Comparison of ENCODE assay signal across 8 mouse cellular contexts in the genomic region with DNA sequence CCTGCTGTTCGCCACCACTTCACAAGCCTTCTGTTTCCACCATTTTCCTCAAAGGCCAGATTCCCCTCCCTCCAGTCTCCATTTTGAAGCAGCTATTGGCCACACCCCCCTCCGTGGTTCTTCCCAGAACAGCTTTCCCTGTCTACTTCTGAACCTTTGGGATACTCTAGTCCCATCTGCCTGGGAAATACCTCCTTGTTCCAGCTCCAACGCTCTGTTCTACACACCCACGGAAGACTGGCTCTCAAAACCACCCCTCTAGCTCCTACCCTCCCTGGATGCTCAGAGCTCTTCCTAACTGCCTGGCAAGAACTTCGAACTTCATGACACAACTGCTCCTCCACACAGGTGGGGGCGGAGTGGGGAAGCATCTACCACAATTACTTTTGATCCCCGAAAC. TPM values are rescaled to one million over a fixed set of nuclear protein-coding genes. Genes with fewer than 3 reads are reported as not detected.
DNase-seq lines count a peak whose midpoint lies in the region; ATAC-seq lines count a peak whose summit lies in the region.

No protein-coding gene starts in this region.

- peak overlapping the region; percentile 64 for H3K4me2 ChIP-seq in forebrain, embryonic 16.5 days (ENCODE audit: low read length)

- intact Hi-C loops in left cerebral cortex, postnatal 36 days (cut with DNase I): no loop called here

- H3K27ac ChIP-seq in forebrain, embryonic 16.5 days (ENCODE audit: low read length): no peak overlapping the region

- no peak for ATAC-seq in forebrain, embryonic 16.5 days

- 80% methylated on average over 7 of the region's 7 CpGs for WGBS in forebrain, embryonic 16.5 days

- no peaks in the 10 kb centered on the region for H3K27me3 ChIP-seq in forebrain, embryonic 16.5 days (replicated peaks; ENCODE audit: control insufficient read depth, insufficient read depth, low read length)

- peak overlapping the region; percentile 77 for H3K4me3 ChIP-seq in forebrain, embryonic 16.5 days (replicated peaks; ENCODE audit: low read length)

- no peaks in the 10 kb centered on the region for H3K9me3 ChIP-seq in forebrain, embryonic 16.5 days (ENCODE audit: control insufficient read depth, low read length)

- H3K9ac ChIP-seq in forebrain, embryonic 16.5 days (replicated peaks; ENCODE audit: low read depth, low read length): 0 out of 2 replicates have a peak overlapping the region, but pooled peaks have one; percentile 11

- DNase-seq in layer of hippocampus, adult 11-12 months (ENCODE audit: low spot score): peak; percentile 46
- no peak for DNase-seq in layer of hippocampus, adult 9-10 months (ENCODE audit: low spot score)
- peak; percentile 50 to 72 for DNase-seq in left cerebral cortex, postnatal 36 days (ENCODE audit: low spot score in 2 of 2)
- DNase-seq in right cerebral cortex, adult 2 months (ENCODE audit: low spot score in 2 of 2): peak; percentile 49 to 60
- DNase-seq in adrenal gland, adult 2 months: no peak
- DNase-seq in gastrocnemius, adult 8-10 months (ENCODE audit: low spot score in 2 of 2): no peak
- DNase-seq in kidney, adult 18-20 months: no peak

- H3K36me3 ChIP-seq in forebrain, embryonic 16.5 days (ENCODE audit: control insufficient read depth, insufficient read depth): no peaks in the 10 kb centered on the region

- H3K4me1 ChIP-seq in forebrain, embryonic 16.5 days (replicated peaks; ENCODE audit: control insufficient read depth, insufficient read depth, low read length): peaks cover 26% of the 10 kb centered on the region

RNA-seq across cellular contexts. Expression of gene Gga2, which starts 2.0 kb away (rescaled TPM):
- polyA plus RNA-seq in forebrain, embryonic 16.5 days (2015; fragmentation: Nextera tagmentation; extraction: Ambion mirVana): 67.0 and 69.0 TPM in 2 replicates
- 10 to 100 TPM; 26.8 to 34.8 TPM for total RNA-seq in left cerebral cortex, postnatal 36 days (2021)
- total RNA-seq in adrenal gland, adult 2 months (2021): 10 to 100 TPM; 19.0 to 19.9 TPM
- polyA plus RNA-seq in adrenal gland, adult 2 months (2012; rRNA removed): 20.2 and 22.5 TPM in 2 replicates
- 10 to 100 TPM; 13.3 to 17.0 (median 15.2) TPM for total RNA-seq in gastrocnemius, adult 8-10 months (2022)

RNA-seq across cellular contexts. Expression of gene Cog7, which starts 37.5 kb away (rescaled TPM):
- 19.8 and 25.9 TPM in 2 replicates for polyA plus RNA-seq in forebrain, embryonic 16.5 days (2015; fragmentation: Nextera tagmentation; extraction: Ambion mirVana)
- total RNA-seq in left cerebral cortex, postnatal 36 days (2021): 10 to 100 TPM; 42.5 to 44.3 TPM
- 10 to 100 TPM; 26.9 to 35.8 TPM for total RNA-seq in adrenal gland, adult 2 months (2021)
- polyA plus RNA-seq in adrenal gland, adult 2 months (2012; rRNA removed): 25.7 and 26.9 TPM in 2 replicates
- total RNA-seq in gastrocnemius, adult 8-10 months (2022): 10 to 100 TPM; 11.1 to 11.9 (median 11.6) TPM

RNA-seq across cellular contexts. Expression of gene Ubfd1, which starts 48.0 kb away (rescaled TPM):
- 63.8 and 65.6 TPM in 2 replicates for polyA plus RNA-seq in forebrain, embryonic 16.5 days (2015; fragmentation: Nextera tagmentation; extraction: Ambion mirVana)
- total RNA-seq in left cerebral cortex, postnatal 36 days (2021): 10 to 100 TPM; 56.2 to 58.2 TPM
- 10 to 100 TPM; 48.3 to 56.8 TPM for total RNA-seq in adrenal gland, adult 2 months (2021)
- 22.1 and 24.5 TPM in 2 replicates for polyA plus RNA-seq in adrenal gland, adult 2 months (2012; rRNA removed)
- 10 to 100 TPM; 18.3 to 22.9 (median 21.0) TPM for total RNA-seq in gastrocnemius, adult 8-10 months (2022)

RNA-seq across cellular contexts. Expression of gene Ears2, which starts 48.1 kb away (rescaled TPM):
- polyA plus RNA-seq in forebrain, embryonic 16.5 days (2015; fragmentation: Nextera tagmentation; extraction: Ambion mirVana): 10.9 and 12.1 TPM in 2 replicates
- 1 to 10 TPM; 8.3 to 8.6 TPM for total RNA-seq in left cerebral cortex, postnatal 36 days (2021)
- total RNA-seq in adrenal gland, adult 2 months (2021): 10 to 100 TPM; 16.6 to 18.2 TPM
- polyA plus RNA-seq in adrenal gland, adult 2 months (2012; rRNA removed): 18.2 and 23.8 TPM in 2 replicates
- total RNA-seq in gastrocnemius, adult 8-10 months (2022): 1 to 10 TPM; 6.4 to 9.3 (median 8.0) TPM

Comparison
In these comparisons a context has a peak if more than half of its experiments do, and no peak if none do; other contexts are left out.
1. DNase-seq: peak in layer of hippocampus, adult 11-12 months (single experiment), left cerebral cortex, postnatal 36 days (2 of 2) and right cerebral cortex, adult 2 months (2 of 2); none in layer of hippocampus, adult 9-10 months (single experiment), adrenal gland, adult 2 months (single experiment), gastrocnemius, adult 8-10 months (0 of 2) and kidney, adult 18-20 months (single experiment).